Mouse (Mus musculus): Measurements from ENCODE around the gene Crb2. TPM values are rescaled to one million over a fixed set of nuclear protein-coding genes. Genes with fewer than 3 reads are reported as not detected.

Crb2 gene
- 19.5 and 20.5 TPM in 2 replicates for polyA plus RNA-seq (2016; fragmentation: Nextera tagmentation; extraction: Ambion mirVana)

GRCm38 (mm10) chr2:37776016-37776415 is at the start of gene Crb2:
Gene Crb2 (plus strand): TSS chr2:37776249.
- no peaks in the 10 kb centered on the region for H3K36me3 ChIP-seq
- peak within 1 kb of the TSS; percentile 96 for H3K27ac ChIP-seq
- 0% methylated on average over 18 of the region's 18 CpGs for WGBS
- H3K9me3 ChIP-seq: no peaks in the 10 kb centered on the region
- peak within 1 kb of the TSS; percentile 79 for H3K4me3 ChIP-seq
- peaks cover 16% of the 10 kb centered on the region; the same call in 1 of the 2 replicates for H3K27me3 ChIP-seq (ENCODE audit: insufficient read depth, poor library complexity, severe bottlenecking)
- peaks cover 71% of the 10 kb centered on the region for H3K4me1 ChIP-seq (replicated peaks)
- peak; percentile 87 for DNase-seq (ENCODE audit: low spot score)

GRCm38 (mm10) chr2:37731241-37731801 is 44.7 kb upstream of the Crb2 start:
- Histone ChIP-seq H3K27me3 (ENCODE audit: insufficient read depth, poor library complexity, severe bottlenecking) (no peaks in the 10 kb centered on the region), H3K4me3 (no peak overlapping the region), H3K36me3 (no peaks in the 10 kb centered on the region), H3K9me3 (no peaks in the 10 kb centered on the region), H3K27ac (no peak overlapping the region), H3K4me1 (replicated peaks) (peaks cover 13% of the 10 kb centered on the region)
- DNase-seq (ENCODE audit: low spot score): no peak
- WGBS: 90% methylated on average over 5 of the region's 5 CpGs

- peak; percentile 48 for DNase-seq (ENCODE audit: low spot score)
- 14% methylated on average over 17 of the region's 17 CpGs for WGBS
- peak overlapping the region; percentile 14 for H3K4me3 ChIP-seq
- no peaks in the 10 kb centered on the region for H3K36me3 ChIP-seq
- H3K27ac ChIP-seq: peak overlapping the region; percentile 67
- peaks cover 13% of the 10 kb centered on the region for H3K4me1 ChIP-seq (replicated peaks)
- H3K9me3 ChIP-seq: no peaks in the 10 kb centered on the region
- H3K27me3 ChIP-seq (ENCODE audit: insufficient read depth, poor library complexity, severe bottlenecking): no peaks in the 10 kb centered on the region
These were observed 40.9 kb upstream of the Crb2 start for GRCm38 (mm10) chr2:37734979-37735806.

GRCm38 (mm10) chr2:37735807-37736188 is 40.3 kb upstream of the Crb2 start:
- Histone ChIP-seq H3K27me3 (ENCODE audit: insufficient read depth, poor library complexity, severe bottlenecking) (no peaks in the 10 kb centered on the region), H3K9me3 (no peaks in the 10 kb centered on the region), H3K27ac (peak overlapping the region; percentile 67), H3K36me3 (no peaks in the 10 kb centered on the region), H3K4me3 (peak overlapping the region; percentile 14), H3K4me1 (replicated peaks) (peaks cover 13% of the 10 kb centered on the region)
- WGBS: 67% methylated on average over 1 of the region's 1 CpGs
- no peak for DNase-seq (ENCODE audit: low spot score)

- Histone ChIP-seq H3K4me3 (no peak overlapping the region), H3K9me3 (no peaks in the 10 kb centered on the region), H3K27ac (no peak overlapping the region), H3K4me1 (replicated peaks) (0 out of 2 replicates have a peak, but pooled peaks cover 3% of the 10 kb centered on the region), H3K36me3 (no peaks in the 10 kb centered on the region), H3K27me3 (ENCODE audit: insufficient read depth, poor library complexity, severe bottlenecking) (no peaks in the 10 kb centered on the region)
- DNase-seq (ENCODE audit: low spot score): no peak
- WGBS: 78% methylated on average over 20 of the region's 20 CpGs
These were observed 34.1 kb upstream of the Crb2 start for GRCm38 (mm10) chr2:37741806-37742554.

GRCm38 (mm10) chr2:37744773-37745395 is 31.2 kb upstream of the Crb2 start:
- no peaks in the 10 kb centered on the region for H3K9me3 ChIP-seq
- DNase-seq (ENCODE audit: low spot score): no peak
- H3K4me3 ChIP-seq: no peak overlapping the region
- H3K27me3 ChIP-seq (ENCODE audit: insufficient read depth, poor library complexity, severe bottlenecking): peaks cover 4% of the 10 kb centered on the region; the same call in 1 of the 2 replicates
- 88% methylated on average over 10 of the region's 10 CpGs for WGBS
- H3K27ac ChIP-seq: no peak overlapping the region
- H3K4me1 ChIP-seq (replicated peaks): peaks cover 18% of the 10 kb centered on the region; the same call in 1 of the 2 replicates
- no peaks in the 10 kb centered on the region for H3K36me3 ChIP-seq

GRCm38 (mm10) chr2:37746293-37747049 is 29.6 kb upstream of the Crb2 start:
- Histone ChIP-seq H3K4me3 (no peak overlapping the region), H3K9me3 (no peaks in the 10 kb centered on the region), H3K27me3 (ENCODE audit: insufficient read depth, poor library complexity, severe bottlenecking) (peaks cover 4% of the 10 kb centered on the region; the same call in 1 of the 2 replicates), H3K4me1 (replicated peaks) (peaks cover 18% of the 10 kb centered on the region; the same call in 1 of the 2 replicates), H3K27ac (no peak overlapping the region), H3K36me3 (no peaks in the 10 kb centered on the region)
- WGBS: 90% methylated on average over 5 of the region's 5 CpGs
- no peak for DNase-seq (ENCODE audit: low spot score)

GRCm38 (mm10) chr2:37747909-37748308 is 28.1 kb upstream of the Crb2 start:
- DNase-seq (ENCODE audit: low spot score): no peak
- WGBS: 50% methylated on average over 2 of the region's 2 CpGs
- Histone ChIP-seq H3K9me3 (no peaks in the 10 kb centered on the region), H3K4me3 (no peak overlapping the region), H3K27ac (no peak overlapping the region), H3K36me3 (no peaks in the 10 kb centered on the region), H3K27me3 (ENCODE audit: insufficient read depth, poor library complexity, severe bottlenecking) (peaks cover 4% of the 10 kb centered on the region; the same call in 1 of the 2 replicates), H3K4me1 (replicated peaks) (peaks cover 18% of the 10 kb centered on the region; the same call in 1 of the 2 replicates)

- Histone ChIP-seq H3K36me3 (no peaks in the 10 kb centered on the region), H3K4me1 (replicated peaks) (peaks cover 18% of the 10 kb centered on the region; the same call in 1 of the 2 replicates), H3K27ac (peak overlapping the region; percentile 70; the same call in 1 of the 2 replicates), H3K27me3 (ENCODE audit: insufficient read depth, poor library complexity, severe bottlenecking) (peaks cover 4% of the 10 kb centered on the region; the same call in 1 of the 2 replicates), H3K4me3 (no peak overlapping the region), H3K9me3 (no peaks in the 10 kb centered on the region)
- WGBS: 55% methylated on average over 10 of the region's 10 CpGs
- DNase-seq (ENCODE audit: low spot score): no peak
These were observed 27.5 kb upstream of the Crb2 start for GRCm38 (mm10) chr2:37748442-37749066.

GRCm38 (mm10) chr2:37749323-37749722 is 26.7 kb upstream of the Crb2 start:
- WGBS: 75% methylated on average over 6 of the region's 6 CpGs
- Histone ChIP-seq H3K9me3 (no peaks in the 10 kb centered on the region), H3K27ac (no peak overlapping the region), H3K4me1 (replicated peaks) (peaks cover 18% of the 10 kb centered on the region; the same call in 1 of the 2 replicates), H3K4me3 (no peak overlapping the region), H3K36me3 (no peaks in the 10 kb centered on the region), H3K27me3 (ENCODE audit: insufficient read depth, poor library complexity, severe bottlenecking) (peaks cover 4% of the 10 kb centered on the region; the same call in 1 of the 2 replicates)
- DNase-seq (ENCODE audit: low spot score): no peak

GRCm38 (mm10) chr2:37751114-37751513 is 24.9 kb upstream of the Crb2 start:
- H3K9me3 ChIP-seq: no peaks in the 10 kb centered on the region
- H3K27me3 ChIP-seq (ENCODE audit: insufficient read depth, poor library complexity, severe bottlenecking): peaks cover 10% of the 10 kb centered on the region
- DNase-seq (ENCODE audit: low spot score): no peak
- H3K4me3 ChIP-seq: no peak overlapping the region
- WGBS: 90% methylated on average over 1 of the region's 1 CpGs
- H3K4me1 ChIP-seq (replicated peaks): peaks cover 25% of the 10 kb centered on the region
- no peak overlapping the region for H3K27ac ChIP-seq
- no peaks in the 10 kb centered on the region for H3K36me3 ChIP-seq

Measured in hindbrain, embryonic 10.5 days (tissue).